Mouse (Mus musculus): ENCODE results near the gene Fbxl15.

The Fbxl15 gene

DNA sequence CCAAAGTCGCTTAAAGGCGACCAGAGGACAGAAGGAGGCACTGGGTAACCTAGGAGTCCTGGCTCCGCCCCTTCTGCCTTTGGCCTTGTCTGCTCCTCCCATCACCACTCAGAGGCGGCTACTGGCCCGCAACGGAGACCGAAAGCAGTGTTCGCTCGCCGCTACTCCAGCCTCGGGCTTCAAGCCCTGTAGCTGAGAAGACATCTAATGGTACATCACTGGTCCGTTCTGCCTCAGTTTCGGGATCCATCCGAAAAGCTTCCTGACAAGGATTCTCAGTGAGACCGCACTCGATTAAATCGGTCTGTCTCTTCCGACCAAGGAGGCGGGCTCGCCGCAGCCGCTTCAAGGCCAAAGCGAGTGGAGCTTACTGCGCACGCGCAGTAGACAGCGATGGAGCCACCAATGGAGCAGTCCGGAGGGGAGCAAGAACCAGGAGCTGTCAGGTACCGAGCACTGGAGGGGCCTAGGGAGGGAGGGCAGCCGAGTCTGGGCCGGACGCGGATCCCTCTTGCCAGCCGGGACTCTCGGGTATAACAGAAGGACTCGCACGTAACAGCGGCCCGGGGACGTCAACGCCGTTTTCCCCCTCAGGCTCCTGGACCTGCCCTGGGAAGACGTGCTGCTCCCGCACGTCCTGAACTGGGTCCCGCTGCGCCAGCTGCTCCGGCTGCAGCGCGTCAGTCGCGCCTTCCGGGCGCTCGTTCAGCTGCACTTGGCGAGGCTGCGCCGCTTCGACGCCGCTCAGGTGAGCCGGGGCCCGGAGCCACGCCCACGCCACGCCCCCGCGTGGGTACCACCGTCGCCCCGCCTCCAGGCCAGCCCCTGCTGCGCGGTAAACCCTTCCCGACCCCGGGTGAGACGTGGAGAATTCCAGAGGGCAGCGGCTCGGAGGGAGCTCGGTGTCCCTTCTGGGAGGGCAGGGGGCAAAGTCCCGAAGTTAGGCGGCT is at the start of gene Fbxl15:
Gene Fbxl15, plus strand, starts transcription at position 104 of the 950 bp plus-strand sequence.
- DNase-seq (ENCODE audit: low spot score in 2 of 2), result peak; percentile 91 to 96

DNA sequence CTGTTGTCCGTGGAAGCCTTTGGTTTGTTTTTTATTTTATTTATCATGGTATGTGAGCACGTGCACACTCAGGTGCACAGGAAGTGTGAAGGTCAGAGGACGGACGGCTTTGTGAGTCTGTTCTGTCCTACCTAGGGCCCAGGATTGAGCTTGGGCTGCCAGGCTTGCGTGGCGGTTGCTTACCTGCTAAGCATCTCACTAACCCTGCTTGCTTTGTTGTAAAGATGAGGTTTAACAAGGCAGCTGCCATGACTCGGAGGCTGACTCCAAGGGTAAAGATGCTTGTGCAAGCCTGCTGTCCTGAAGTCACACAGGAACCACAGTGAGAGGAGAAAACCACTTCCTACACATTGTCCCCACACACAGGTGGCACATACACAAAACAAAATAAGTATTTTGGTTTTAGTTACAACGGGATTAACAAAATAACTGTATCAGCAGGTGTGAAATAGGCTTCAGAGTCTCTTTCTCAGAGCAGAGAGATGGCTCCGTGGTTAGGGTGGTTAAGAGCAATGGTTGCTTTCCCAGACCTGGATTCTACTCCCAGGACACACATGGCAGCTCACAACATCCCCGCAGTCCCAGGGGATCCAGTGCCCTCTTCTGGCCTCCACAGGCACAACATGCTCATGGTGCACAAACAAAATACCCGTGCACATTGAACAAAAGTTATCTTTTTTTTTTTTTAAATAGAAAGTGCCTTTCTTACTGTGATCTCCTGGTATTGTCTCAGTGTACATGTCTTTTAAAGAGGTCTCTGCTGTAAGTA is 45.7 kb upstream of the Fbxl15 start:
- DNase-seq (ENCODE audit: low spot score in 2 of 2), result no peak

DNA sequence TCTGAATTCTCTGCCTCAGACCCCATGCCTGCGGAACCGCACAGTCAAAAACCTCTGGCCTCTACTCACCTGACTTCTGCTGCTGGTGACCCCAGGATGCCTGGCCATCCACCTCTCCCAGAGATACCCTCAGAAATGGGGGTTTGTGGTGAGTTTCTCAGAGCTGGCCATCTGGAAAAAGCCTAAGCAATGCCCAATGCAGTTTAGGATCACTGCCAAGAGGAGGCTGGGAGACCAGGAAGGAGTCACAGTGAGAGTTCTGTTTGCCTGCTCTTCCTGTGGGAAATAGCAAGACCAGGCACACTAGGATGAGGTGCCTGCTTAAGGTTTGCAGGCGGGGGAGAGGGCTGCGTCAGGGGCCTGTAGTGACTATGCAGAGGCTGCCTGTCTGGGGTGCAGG is 43.3 kb upstream of the Fbxl15 start:
- DNase-seq (ENCODE audit: low spot score in 2 of 2), result no peak

DNA sequence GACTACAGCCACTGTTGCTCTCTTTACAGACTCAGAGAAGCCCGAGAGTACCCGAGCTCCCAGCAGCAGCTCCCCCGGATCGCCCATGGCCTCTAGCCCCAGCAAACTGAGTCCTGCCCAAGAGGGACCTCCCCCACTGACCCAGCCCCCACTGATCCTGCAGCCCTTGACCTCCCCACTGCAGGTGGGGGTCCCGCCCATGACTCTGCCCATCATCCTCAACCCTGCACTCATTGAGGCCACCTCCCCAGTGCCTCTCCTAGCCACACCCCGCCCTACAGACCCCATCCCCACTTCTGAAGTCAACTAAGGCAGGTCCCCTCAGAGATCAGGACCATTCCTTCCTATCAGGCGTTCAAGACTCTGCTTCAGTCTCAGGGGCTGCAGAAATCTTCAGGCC is 42.4 kb upstream of the Fbxl15 start:
- DNase-seq (ENCODE audit: low spot score in 2 of 2), result no peak

DNA sequence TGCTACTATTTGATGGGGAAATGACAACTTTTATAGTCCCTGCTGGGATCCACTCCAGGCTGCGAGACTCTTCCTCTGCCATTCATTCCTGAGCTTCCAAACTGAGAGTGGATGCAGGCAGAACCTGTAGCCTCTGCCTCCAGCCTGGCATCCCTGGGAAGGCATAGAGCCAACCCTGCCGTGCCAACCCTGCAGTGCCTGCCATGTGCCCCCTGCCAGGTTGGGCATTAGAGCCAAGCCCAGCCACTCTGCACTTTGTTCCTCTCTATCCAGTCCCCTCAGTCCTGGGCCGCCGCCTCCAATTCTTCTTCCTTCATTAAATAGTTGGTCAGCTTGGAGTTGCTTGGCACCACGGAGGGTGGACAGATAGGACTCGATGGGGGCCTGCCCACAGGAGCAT is 41.9 kb upstream of the Fbxl15 start:
- no peak for DNase-seq (ENCODE audit: low spot score in 2 of 2)

DNA sequence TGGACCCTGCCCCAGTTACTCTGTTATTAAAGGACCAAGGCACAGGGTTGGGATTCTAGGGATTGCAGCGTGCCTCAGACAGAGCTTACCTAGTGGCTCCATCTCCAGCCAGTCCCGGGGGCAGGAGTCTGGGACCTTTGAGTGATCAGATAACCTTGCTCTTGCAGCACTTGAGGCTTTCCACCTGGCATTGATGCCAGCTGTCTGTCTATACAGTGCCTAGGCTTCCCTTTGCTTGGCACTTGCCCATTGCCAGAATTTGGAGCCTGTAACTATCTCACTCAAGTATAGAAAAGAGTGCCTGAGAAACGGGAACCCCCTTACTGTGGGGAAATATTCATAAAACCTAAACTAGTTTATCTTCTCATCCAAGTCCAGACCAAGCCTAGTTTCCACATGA is 41.1 kb upstream of the Fbxl15 start:
- DNase-seq (ENCODE audit: low spot score in 2 of 2), result no peak

DNA sequence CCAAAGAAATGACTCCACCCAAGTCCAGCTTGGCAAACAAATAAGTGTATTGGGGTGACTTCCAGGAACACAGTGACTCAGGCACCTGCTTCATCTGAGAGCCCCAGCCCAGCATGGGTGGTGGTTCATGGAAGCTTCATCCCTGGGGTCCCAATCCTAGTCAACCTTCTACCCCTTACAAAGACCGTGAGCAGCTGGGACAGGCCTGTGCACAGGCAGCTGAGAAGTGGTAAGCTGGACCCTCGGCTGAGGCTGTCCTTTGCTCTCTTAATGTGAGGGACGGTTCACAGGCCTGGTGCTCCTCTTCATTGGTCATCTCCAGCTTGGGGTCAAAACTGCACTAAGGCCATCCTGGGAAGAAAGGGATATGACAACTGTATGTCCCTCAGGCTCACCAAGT is 40.4 kb upstream of the Fbxl15 start:
- no peak for DNase-seq (ENCODE audit: low spot score in 2 of 2)

DNA sequence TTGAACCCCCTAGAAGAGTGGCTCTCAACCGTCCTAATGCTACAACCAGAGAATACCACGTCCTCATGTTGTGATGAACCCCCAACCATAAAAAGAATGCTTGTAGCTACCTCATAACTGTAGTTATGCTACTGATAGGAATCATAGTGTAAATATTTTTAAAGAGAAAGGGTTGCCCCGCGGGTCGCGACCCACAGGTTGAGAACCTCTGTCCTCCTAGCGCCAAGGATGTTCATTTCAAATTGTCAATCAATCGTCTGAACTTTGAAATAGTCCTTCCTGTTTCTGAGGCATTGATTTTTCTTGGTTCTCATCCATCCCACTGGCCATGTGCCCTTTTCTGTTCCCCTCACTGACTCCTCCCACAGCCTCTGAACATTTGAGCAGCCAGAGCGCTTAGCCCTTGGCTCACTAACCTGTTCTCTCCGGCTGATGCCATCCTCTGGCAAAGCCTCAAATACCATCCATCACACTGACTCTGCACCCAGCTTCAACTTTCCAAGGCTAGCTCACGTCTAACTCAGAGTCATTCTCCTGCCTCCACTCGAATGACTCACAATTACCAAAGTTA is 37.4 kb upstream of the Fbxl15 start:
- no peak for DNase-seq (ENCODE audit: low spot score in 2 of 2)

DNA sequence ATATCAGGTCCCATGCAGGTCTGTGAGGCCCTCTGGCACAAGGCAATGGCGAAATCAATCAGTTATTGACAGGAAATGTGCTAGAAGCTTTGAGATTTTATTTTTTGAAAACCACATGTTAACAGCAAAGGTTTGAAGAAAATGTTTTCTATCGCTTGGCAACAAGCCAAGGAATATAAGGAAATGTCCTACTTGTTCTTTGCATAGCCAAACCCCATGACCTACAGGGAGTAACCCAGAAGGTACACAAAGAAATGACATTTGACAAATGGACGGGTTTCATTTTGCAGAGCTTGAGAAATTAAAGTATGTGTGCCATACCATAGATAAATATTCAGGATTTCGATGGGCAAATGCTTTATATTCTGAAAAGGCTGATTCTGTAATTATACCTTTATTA is 31.0 kb upstream of the Fbxl15 start:
- no peak for DNase-seq (ENCODE audit: low spot score in 2 of 2)

DNA sequence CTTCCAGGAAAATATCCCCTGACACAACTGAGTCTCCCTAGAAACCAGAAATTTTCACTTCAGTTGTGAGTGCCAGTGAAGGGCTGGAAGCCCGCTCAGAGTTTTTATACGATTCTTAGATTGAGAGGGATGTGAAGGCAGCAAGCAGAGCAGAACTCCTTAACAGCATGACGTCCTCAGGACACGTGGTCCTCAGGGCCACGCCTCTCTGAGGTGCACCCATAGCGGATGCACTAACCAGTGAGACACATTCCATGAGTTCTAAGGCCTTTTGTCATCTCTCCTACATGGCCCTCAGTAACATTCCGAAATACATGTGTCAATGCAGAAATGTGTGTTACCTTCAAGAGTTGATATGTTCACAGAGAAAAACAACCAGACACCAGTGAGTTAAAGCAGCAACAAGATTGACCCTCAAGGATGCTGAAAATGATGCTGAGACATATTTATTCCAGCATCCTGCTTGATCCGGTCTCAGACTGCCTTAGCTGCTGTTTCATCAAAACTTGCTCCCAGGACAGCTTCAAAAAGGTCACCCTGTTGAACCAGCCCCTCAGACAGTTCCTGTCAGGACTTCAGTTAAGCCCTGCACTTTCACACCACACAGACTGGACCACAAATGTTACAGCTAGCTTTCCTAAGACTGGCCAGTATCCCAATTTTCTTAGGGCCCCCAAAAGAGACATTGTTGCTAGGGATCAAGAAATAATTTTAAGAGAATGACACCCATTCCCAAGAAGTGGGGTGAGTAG is 27.5 kb upstream of the Fbxl15 start:
- no peak for DNase-seq (ENCODE audit: low spot score in 2 of 2)

DNA sequence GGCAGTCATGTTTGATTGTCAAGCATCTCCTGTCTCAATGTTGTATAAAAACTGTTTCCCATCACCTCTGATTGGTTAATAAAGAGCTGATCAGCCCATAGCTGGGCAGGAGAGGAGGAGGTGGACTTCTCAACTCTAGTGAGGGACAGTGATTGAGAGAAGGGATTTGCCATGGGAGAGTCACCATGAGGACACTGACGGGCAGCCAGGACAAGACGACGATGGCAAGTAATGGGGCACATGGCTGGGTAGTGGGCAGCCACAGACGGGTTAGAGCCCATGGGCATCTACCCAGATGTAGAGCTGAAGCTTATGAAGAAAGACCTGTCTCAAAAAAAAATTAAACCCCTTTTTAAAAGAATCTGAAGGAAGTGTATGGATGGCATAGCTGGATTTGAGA is 25.4 kb upstream of the Fbxl15 start:
- DNase-seq (ENCODE audit: low spot score in 2 of 2), result peak in 1 of 2 experiments; percentile 49

DNA sequence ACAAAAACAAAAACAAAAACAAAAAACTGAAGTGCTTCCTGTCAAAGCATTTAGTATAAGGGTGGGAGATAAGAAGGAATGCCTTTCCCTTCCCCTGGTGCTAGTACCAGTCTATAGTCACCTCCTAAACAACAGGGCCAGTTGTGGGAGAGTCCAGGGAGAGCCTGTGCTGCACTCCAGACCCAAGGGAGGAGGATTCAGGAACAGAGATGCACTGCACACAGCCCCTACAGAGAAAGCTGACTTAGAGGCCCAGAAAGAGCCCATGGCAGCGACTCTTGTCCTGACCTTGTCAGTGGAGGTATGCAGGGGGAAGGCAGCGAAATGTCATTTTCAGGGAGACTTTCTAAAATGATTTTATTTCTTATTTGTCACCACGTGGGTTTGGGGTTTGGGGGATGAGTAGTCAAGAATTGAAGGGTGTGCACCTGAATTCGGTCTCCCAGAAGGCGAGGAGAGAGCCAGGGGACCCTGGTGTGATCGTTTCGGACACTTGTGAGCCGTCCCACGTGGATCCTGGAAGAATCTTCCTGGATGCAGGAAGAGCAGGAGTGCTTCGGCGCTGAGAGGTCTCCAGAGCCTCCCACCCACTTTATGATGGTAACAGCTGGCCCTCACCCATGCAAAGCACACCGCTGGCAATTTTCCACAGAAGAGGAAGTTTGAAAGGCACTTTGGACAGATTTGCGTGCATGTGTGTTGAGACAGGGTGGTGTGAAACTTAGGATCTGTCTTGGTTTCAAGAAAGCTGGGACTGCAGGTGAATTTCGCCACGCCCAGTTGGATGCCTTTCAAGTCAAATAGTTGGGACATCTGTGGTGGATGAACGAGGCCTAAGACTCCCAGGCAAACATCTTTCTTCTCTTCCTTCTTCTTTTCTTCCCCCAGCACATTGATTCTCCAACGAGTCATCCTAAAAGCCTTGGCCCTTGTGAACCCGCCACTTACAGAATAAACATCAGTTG is 24.5 kb upstream of the Fbxl15 start:
- DNase-seq (ENCODE audit: low spot score in 2 of 2), result peak in 1 of 2 experiments; percentile 55

DNA sequence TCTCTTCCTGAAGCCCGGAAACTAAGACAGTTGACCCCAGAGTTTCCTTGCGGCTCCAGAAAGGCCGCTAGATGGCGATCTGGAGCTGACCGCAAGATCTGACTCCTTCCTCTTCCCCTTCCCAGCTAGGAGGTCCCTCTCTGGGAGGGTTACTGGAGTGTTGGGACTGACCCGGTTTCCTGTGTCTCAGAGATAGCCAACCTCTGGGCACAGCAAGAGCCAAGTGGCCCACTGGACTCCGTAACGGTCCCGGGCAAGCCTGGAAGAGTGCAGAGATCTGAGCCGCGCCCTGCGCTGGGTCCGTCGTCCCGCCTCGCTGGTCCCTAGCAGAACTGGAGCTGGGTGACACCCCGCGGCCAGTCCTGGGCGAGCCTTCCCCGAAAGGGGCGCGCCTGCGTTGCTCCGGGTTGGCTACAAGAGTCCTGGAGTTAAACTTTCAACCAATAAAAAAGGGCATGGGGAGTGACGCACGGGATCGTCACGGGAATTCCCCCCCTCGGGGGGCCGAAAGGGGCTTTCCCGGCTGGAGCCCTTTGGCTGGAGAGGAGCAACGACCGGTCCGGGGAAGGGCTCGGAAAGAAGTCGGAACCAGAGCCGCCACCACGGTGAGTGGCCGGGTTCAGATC is 23.7 kb upstream of the Fbxl15 start, which contains the start of gene Nfkb2:
Gene Nfkb2, plus strand, starts transcription at position 105 of the 626 bp plus-strand sequence.
- DNase-seq (ENCODE audit: low spot score in 2 of 2), result peak; percentile 92 to 95

DNA sequence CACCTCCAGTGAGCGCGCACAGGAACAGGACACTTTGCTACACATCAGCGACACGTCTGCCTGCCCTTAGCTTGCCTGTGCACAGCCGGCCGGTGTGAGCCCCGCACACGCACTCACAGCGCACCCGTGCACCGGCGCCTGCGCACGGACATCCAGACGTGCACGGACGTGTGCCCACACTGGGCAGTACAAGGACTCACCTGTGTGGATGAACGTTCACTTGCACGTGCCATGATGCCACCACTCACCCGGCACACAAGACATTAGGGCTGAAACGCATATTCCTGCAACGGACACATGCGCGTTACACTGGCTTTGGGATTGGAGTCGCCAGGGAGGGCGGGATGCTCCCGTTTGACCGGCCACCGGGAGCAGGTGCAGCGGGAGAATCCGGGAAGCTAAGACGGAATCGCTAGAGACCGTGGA is 23.1 kb upstream of the Fbxl15 start:
- DNase-seq (ENCODE audit: low spot score in 2 of 2), result peak in 1 of 2 experiments; percentile 46

DNA sequence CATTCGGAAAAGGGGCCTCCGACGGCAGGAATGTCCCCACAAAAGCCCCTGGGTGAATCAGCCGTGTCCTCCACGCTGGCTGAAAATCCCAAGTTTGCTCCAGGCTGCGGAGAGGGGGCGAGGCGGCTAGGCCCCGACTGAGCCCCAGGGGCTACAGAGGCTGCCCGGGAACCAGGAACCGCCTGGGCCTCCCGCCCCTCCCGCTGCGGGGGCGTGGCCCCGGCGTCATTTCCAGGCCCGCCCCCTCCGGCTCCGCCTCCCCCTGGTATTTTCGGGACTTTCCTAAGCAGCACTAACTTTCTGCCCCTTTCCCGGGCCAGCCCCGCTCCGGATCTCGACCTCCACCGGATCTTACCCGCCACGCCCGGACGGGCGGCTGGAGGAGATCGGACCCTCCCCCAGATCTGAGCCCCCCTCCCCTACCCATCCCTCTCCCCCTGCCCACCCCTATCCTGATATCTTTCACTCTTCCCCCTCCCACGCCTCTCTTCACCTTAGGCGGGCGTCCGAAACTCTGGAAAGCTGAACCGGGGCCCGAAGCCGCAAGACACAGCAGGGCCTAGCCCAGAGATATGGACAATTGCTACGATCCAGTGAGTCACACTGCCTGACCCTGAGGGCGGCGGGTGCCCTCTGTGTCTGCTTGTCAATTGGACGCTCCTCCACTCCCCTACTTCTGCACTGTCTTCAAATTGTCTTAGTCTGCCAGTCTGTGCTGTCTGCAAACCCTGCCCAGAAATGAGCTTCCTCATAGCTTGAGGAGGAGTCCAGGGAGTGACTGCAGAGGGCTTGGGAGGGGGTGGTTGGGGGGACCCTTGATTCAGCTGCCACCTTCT is 22.3 kb upstream of the Fbxl15 start:
- DNase-seq (ENCODE audit: low spot score in 2 of 2), result peak; percentile 91 to 95

DNA sequence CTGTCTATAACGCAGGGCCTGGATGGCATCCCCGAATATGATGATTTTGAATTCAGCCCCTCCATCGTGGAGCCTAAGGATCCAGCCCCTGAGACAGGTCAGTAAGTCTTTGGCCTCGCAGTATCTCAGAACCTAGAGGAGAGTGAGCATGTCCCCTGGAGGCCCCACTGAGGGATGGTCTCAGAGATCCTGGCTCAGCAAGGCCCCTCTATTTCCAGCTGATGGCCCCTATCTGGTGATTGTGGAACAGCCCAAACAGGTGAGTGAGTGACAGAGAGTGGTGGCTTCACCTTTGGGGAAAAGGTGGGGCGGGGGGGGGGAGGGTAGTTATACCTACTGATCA is 21.7 kb upstream of the Fbxl15 start:
- DNase-seq (ENCODE audit: low spot score in 2 of 2), result peak; percentile 11 to 62

DNA sequence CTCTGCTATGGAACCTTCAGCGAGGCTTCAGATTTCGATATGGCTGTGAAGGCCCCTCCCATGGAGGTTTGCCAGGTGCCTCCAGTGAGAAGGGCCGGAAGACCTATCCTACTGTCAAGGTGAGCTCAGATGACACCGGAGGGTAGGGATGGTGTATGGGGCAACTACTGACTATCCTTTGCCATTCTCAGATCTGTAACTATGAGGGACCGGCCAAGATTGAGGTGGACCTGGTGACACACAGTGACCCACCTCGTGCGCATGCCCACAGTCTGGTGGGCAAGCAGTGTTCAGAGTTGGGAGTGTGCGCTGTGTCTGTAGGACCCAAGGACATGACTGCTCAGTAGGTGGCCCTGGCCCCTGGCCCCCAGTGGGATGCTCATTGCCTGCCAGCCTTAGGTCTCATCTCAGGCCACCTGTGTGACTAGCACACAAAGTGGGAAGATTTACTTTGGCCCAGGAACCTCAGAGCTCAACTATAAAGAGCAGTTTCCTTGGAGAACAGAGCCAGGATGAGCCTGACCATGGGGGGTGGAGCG is 21.2 kb upstream of the Fbxl15 start:
- DNase-seq (ENCODE audit: low spot score in 2 of 2), result peak; percentile 12 to 64

DNA sequence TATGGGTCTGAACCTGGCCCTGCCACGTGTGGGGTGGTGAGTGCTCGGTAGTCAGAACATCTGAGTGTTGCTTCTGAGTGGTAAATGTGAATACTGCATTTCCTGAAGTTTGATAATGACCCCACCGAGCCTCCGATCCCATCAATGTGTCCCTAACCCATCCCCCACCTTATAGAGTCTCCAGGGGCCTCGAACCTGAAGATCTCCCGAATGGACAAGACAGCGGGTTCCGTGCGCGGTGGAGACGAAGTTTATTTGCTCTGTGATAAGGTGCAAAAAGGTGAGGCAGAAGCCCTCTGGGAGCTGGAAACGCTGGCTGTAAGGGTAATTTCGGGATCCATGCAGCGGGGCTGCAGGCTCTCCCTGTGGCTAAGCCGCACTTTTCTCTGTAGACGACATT is 20.2 kb upstream of the Fbxl15 start:
- DNase-seq (ENCODE audit: low spot score in 2 of 2), result peak in 1 of 2 experiments; percentile 62

DNA sequence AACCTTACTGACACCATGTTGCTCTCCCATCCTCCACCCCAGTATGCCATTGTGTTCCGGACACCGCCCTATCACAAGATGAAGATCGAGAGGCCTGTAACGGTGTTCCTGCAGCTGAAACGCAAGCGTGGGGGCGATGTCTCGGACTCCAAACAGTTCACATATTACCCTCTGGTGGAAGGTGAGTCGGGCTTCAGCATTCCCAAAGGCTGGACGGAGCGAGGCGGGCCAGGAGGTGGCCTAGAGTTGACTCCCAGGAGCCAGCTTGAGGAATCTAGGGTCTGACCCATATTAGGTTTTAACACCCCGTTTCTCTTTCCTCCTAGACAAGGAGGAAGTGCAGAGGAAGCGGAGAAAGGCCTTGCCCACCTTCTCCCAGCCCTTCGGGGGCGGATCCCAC is 19.7 kb upstream of the Fbxl15 start:
- DNase-seq (ENCODE audit: low spot score in 2 of 2), result peak; percentile 11 to 66
